Mouse (Mus musculus): ENCODE results near the gene Ccl6. TPM values are rescaled to one million over a fixed set of nuclear protein-coding genes. Genes with fewer than 3 reads are reported as not detected.

Gene Ccl6
- polyA plus RNA-seq, 1 experiment from 2014 or later, result 13.3 TPM

GRCm38 (mm10) chr11:83550186-83550632 lies 42.7 kb downstream of the Ccl6 start:
- Histone ChIP-seq H3K9me3 (no peaks in the 10 kb centered on the region), H3K36me3 (no peaks in the 10 kb centered on the region), H3K27me3 (replicated peaks) (no peaks in the 10 kb centered on the region), H3K27ac (no peak overlapping the region), H3K9ac (no peak overlapping the region), H3K4me2 (replicated peaks) (no peak overlapping the region), H3K4me1 (replicated peaks) (no peaks in the 10 kb centered on the region), H3K4me3 (replicated peaks) (no peak overlapping the region)
- 85% methylated on average over 5 of the region's 5 CpGs for WGBS
- ATAC-seq, result no peak

DNA sequence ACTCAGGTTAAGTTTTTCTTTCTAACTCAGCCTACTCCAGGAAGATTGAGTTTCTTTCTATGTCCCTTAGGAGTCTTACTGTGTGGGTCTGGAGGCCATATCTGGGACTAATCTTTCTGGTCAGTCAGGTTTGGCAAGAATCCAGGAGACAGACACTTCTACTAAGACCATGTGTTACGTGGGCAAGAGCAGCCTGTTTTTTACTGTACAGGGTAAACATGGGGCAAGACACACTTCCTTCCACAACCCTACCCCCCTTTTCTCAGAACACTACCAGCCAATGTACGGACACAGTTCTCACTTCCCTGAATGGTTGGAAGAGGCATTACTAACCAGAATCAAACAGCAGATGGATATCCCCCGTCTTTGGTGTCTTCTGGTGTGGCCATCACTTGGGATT lies 48.7 kb downstream of the Ccl6 start:
- Histone ChIP-seq H3K9me3 (no peaks in the 10 kb centered on the region), H3K9ac (no peak overlapping the region), H3K27ac (no peak overlapping the region), H3K4me2 (replicated peaks) (no peak overlapping the region), H3K27me3 (replicated peaks) (no peaks in the 10 kb centered on the region), H3K36me3 (no peaks in the 10 kb centered on the region), H3K4me1 (replicated peaks) (no peaks in the 10 kb centered on the region), H3K4me3 (replicated peaks) (no peak overlapping the region)
- peak; percentile 36; the same call in 1 of the 2 replicates for ATAC-seq
- 60% methylated on average over 3 of the region's 3 CpGs for WGBS

GRCm38 (mm10) chr11:83541415-83541814 lies 51.5 kb downstream of the Ccl6 start:
- no peak overlapping the region for H3K4me2 ChIP-seq (replicated peaks)
- H3K4me1 ChIP-seq (replicated peaks), result peaks cover 3% of the 10 kb centered on the region; the same call in 1 of the 2 replicates
- no peaks in the 10 kb centered on the region for H3K36me3 ChIP-seq
- no peaks in the 10 kb centered on the region for H3K27me3 ChIP-seq (replicated peaks)
- WGBS, result 89% methylated on average over 3 of the region's 3 CpGs
- H3K27ac ChIP-seq, result no peak overlapping the region
- H3K4me3 ChIP-seq (replicated peaks), result no peak overlapping the region
- H3K9ac ChIP-seq, result no peak overlapping the region
- no peaks in the 10 kb centered on the region for H3K9me3 ChIP-seq
- ATAC-seq, result no peak

- no peaks in the 10 kb centered on the region for H3K9me3 ChIP-seq
- ATAC-seq, result no peak
- WGBS, result 83% methylated on average over 2 of the region's 2 CpGs
Measured at GRCm38 (mm10) chr11:83540931-83541330, 52.0 kb downstream of the Ccl6 start.

GRCm38 (mm10) chr11:83538705-83539314 lies 54.1 kb downstream of the Ccl6 start:
- Histone ChIP-seq H3K27me3 (replicated peaks) (no peaks in the 10 kb centered on the region), H3K4me1 (replicated peaks) (peaks cover 17% of the 10 kb centered on the region), H3K4me2 (replicated peaks) (no peak overlapping the region), H3K27ac (no peak overlapping the region), H3K4me3 (replicated peaks) (no peak overlapping the region), H3K9me3 (no peaks in the 10 kb centered on the region), H3K9ac (no peak overlapping the region), H3K36me3 (no peaks in the 10 kb centered on the region)
- WGBS, result 55% methylated on average over 3 of the region's 3 CpGs
- ATAC-seq, result no peak

More at GRCm38 (mm10) chr11:83540931-83541330, 52.0 kb downstream of the Ccl6 start:
- Histone ChIP-seq H3K27ac (no peak overlapping the region), H3K36me3 (no peaks in the 10 kb centered on the region), H3K4me1 (replicated peaks) (peaks cover 7% of the 10 kb centered on the region; the same call in 1 of the 2 replicates), H3K4me2 (replicated peaks) (no peak overlapping the region), H3K4me3 (replicated peaks) (no peak overlapping the region), H3K9ac (no peak overlapping the region), H3K27me3 (replicated peaks) (no peaks in the 10 kb centered on the region)

Other genes starting within 250 kb of the Ccl6 start
- gene Rasl10b, start 183.9 kb downstream of the Ccl6 start, polyA plus RNA-seq (2015; fragmentation: Nextera tagmentation; extraction: Ambion mirVana), result 2.3 and 2.6 TPM in 2 replicates
- 0.13 TPM in 1 of 2 replicates, not detected in the other for gene Gas2l2, start 163.6 kb downstream of the Ccl6 start, polyA plus RNA-seq (2015; fragmentation: Nextera tagmentation; extraction: Ambion mirVana)
- 0.76 and 0.87 TPM in 2 replicates for gene 1700020L24Rik, start 155.4 kb downstream of the Ccl6 start, polyA plus RNA-seq (2015; fragmentation: Nextera tagmentation; extraction: Ambion mirVana)
- gene Mmp28, start 130.0 kb downstream of the Ccl6 start, polyA plus RNA-seq (2015; fragmentation: Nextera tagmentation; extraction: Ambion mirVana), result 1.4 and 1.5 TPM in 2 replicates
- 12.9 and 13.9 TPM in 2 replicates for gene Taf15, start 120.0 kb downstream of the Ccl6 start, polyA plus RNA-seq (2015; fragmentation: Nextera tagmentation; extraction: Ambion mirVana)
- gene Heatr9, start 70.9 kb downstream of the Ccl6 start, polyA plus RNA-seq (2015; fragmentation: Nextera tagmentation; extraction: Ambion mirVana), result not detected in 2 replicates
- gene Ccl5, start 62.6 kb downstream of the Ccl6 start, polyA plus RNA-seq (2015; fragmentation: Nextera tagmentation; extraction: Ambion mirVana), result 3.1 and 3.7 TPM in 2 replicates
- gene Ccl9, start 14.5 kb downstream of the Ccl6 start, polyA plus RNA-seq (2015; fragmentation: Nextera tagmentation; extraction: Ambion mirVana), result 29.4 and 35.4 TPM in 2 replicates
- not detected in 2 replicates for gene Rpl9-ps1, start 52.5 kb upstream of the Ccl6 start, polyA plus RNA-seq (2015; fragmentation: Nextera tagmentation; extraction: Ambion mirVana)
- gene Ccl3, start 56.3 kb upstream of the Ccl6 start, polyA plus RNA-seq (2015; fragmentation: Nextera tagmentation; extraction: Ambion mirVana), result 0.58 and 0.68 TPM in 2 replicates
- 0.35 and 0.38 TPM in 2 replicates for gene Ccl4, start 69.5 kb upstream of the Ccl6 start, polyA plus RNA-seq (2015; fragmentation: Nextera tagmentation; extraction: Ambion mirVana)
- gene Wfdc17, start 110.9 kb upstream of the Ccl6 start, polyA plus RNA-seq (2015; fragmentation: Nextera tagmentation; extraction: Ambion mirVana), result 1.9 and 2.2 TPM in 2 replicates
- gene Wfdc18, start 115.9 kb upstream of the Ccl6 start, polyA plus RNA-seq (2015; fragmentation: Nextera tagmentation; extraction: Ambion mirVana), result 0.50 TPM in 1 of 2 replicates, not detected in the other
- gene Wfdc21, start 153.9 kb upstream of the Ccl6 start, polyA plus RNA-seq (2015; fragmentation: Nextera tagmentation; extraction: Ambion mirVana), result 2.4 TPM in 1 of 2 replicates, not detected in the other
- gene Heatr6, start 160.6 kb upstream of the Ccl6 start, polyA plus RNA-seq (2015; fragmentation: Nextera tagmentation; extraction: Ambion mirVana), result 19.1 and 19.7 TPM in 2 replicates

All from intestine, embryonic 15.5 days (tissue).